Mouse (Mus musculus) ES-Bruce4 (cell line): Measurements from ENCODE around the gene Klhl9.

Experiments
- CTCF ChIP-seq: IDR thresholded peaks from one replicate; pipeline ENCODE4 v1.8.1; 2011; ENCODE audit warnings: low read depth, low read length
- EP300 ChIP-seq: IDR thresholded peaks from 2 replicates; pipeline ENCODE4 v1.6.1; 2011; ENCODE audit warnings: low read depth, low read length; ENCODE audit not compliant: insufficient read depth
- POLR2A ChIP-seq: IDR thresholded peaks from one replicate; pipeline ENCODE4 v1.8.1; 2011; ENCODE audit warnings: low read length; ENCODE audit not compliant: insufficient read depth

DNA sequence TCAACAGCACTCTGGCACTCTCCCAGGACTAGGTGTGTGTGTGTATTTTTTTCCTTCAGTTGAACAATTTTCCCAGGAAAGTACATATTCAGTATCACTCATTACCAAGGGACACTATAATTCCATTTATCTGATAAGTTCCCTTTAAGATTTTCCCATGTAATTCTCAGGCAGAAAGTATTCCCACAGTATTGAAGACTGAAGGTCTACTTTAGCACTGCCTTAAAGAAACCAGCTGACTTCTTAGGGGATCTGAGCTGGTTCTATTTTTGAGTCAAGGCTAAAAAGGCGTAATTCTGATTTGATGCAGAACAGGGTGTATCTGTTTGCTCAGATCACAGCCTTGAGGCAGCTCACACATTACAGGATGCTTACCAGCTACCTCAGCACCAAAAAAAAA is 3.5 kb downstream of the Klhl9 start:
- TF ChIP-seq CTCF: no peak
- TF ChIP-seq EP300: no peak
- TF ChIP-seq POLR2A: no peak
